Mouse (Mus musculus): ENCODE data around the gene Rps6ka3.
A peak's percentile ranks its signal among the peaks of the same experiment; 100 is the strongest.

The Rps6ka3 gene

GRCm38 (mm10) chrX:159210007-159210406, at the start of gene Rps6ka3:
TSS of gene Rps6ka3 (plus strand) at chrX:159210307.
- no peak for DNase-seq (ENCODE audit: low spot score)

GRCm38 (mm10) chrX:159169200-159169599, 40.9 kb upstream of the Rps6ka3 start:
- DNase-seq (ENCODE audit: low spot score), result no peak

GRCm38 (mm10) chrX:159171579-159171978, 38.5 kb upstream of the Rps6ka3 start:
- no peak for DNase-seq (ENCODE audit: low spot score)

GRCm38 (mm10) chrX:159191581-159191980, 18.5 kb upstream of the Rps6ka3 start:
- no peak for DNase-seq (ENCODE audit: low spot score)

- no peak for DNase-seq (ENCODE audit: low spot score)
Observed at GRCm38 (mm10) chrX:159199495-159199894, 10.6 kb upstream of the Rps6ka3 start.

GRCm38 (mm10) chrX:159200101-159200500, 10.0 kb upstream of the Rps6ka3 start:
- no peak for DNase-seq (ENCODE audit: low spot score)

GRCm38 (mm10) chrX:159210892-159211583, 931 bp downstream of the Rps6ka3 start:
- no peak for DNase-seq (ENCODE audit: low spot score)

- no peak for DNase-seq (ENCODE audit: low spot score)
Observed at GRCm38 (mm10) chrX:159215253-159215652, 5.1 kb downstream of the Rps6ka3 start.

GRCm38 (mm10) chrX:159222474-159222873, 12.4 kb downstream of the Rps6ka3 start:
- DNase-seq (ENCODE audit: low spot score), result no peak

GRCm38 (mm10) chrX:159237275-159237674, 27.2 kb downstream of the Rps6ka3 start:
- no peak for DNase-seq (ENCODE audit: low spot score)

- peak; percentile 16 for DNase-seq (ENCODE audit: low spot score)
Observed at GRCm38 (mm10) chrX:159254001-159254884, 44.1 kb downstream of the Rps6ka3 start.

- peak; percentile 73 for DNase-seq (ENCODE audit: low spot score)
Observed at GRCm38 (mm10) chrX:159255123-159255978, 45.2 kb downstream of the Rps6ka3 start.

- DNase-seq (ENCODE audit: low spot score), result peak; percentile 4
Observed at GRCm38 (mm10) chrX:159256040-159256852, 46.1 kb downstream of the Rps6ka3 start.

GRCm38 (mm10) chrX:159256921-159257421, 46.9 kb downstream of the Rps6ka3 start:
- DNase-seq (ENCODE audit: low spot score), result peak; percentile 2

- no peak for DNase-seq (ENCODE audit: low spot score)
Observed at GRCm38 (mm10) chrX:159264681-159265080, 54.6 kb downstream of the Rps6ka3 start.

- DNase-seq (ENCODE audit: low spot score), result peak; percentile 15
Observed at GRCm38 (mm10) chrX:159269072-159269471, 59.0 kb downstream of the Rps6ka3 start.

- no peak for DNase-seq (ENCODE audit: low spot score)
Observed at GRCm38 (mm10) chrX:159286765-159287164, 76.7 kb downstream of the Rps6ka3 start.

- DNase-seq (ENCODE audit: low spot score), result no peak
Observed at GRCm38 (mm10) chrX:159295879-159296278, 85.8 kb downstream of the Rps6ka3 start.

GRCm38 (mm10) chrX:159302349-159303311, 92.5 kb downstream of the Rps6ka3 start:
- no peak for DNase-seq (ENCODE audit: low spot score)

- DNase-seq (ENCODE audit: low spot score), result no peak
Observed at GRCm38 (mm10) chrX:159315293-159315692, 105.2 kb downstream of the Rps6ka3 start.

All from ovary, postnatal 14 days (tissue).